8 mouse cellular contexts compared by ENCODE assay signal in the genomic region with DNA sequence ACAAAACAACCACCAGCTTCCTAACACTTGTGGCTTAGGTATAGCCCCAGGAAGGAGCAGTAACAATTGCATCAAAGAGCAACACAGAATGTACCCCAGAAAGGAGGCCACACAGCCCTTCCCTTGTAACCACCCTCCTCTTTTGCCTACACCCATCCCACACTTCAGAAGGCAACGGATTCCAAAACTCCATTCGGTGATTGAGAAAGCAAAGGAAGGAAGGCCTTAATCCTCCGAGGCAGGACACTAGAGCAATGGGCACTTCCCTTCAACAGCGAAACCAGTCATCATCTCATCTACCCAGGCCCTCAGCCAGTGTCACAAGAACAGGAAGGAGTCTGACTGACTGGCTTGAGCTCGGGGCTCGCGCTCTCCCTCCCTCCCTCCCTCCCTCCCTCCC.
A peak's percentile ranks its signal among the peaks of the same experiment; 100 is the strongest.
DNase-seq lines count a peak whose midpoint lies in the region; ATAC-seq and TF ChIP-seq lines count a peak whose summit lies in the region.

No protein-coding gene starts in this region.

- no peaks in the 10 kb centered on the region for H3K9me3 ChIP-seq in forebrain, postnatal 0 days (ENCODE audit: low read length)
- no peaks in the 10 kb centered on the region for H3K9me3 ChIP-seq in kidney, embryonic 15.5 days (replicated peaks)
- H3K9me3 ChIP-seq in stomach, embryonic 15.5 days: no peaks in the 10 kb centered on the region

- peaks cover 18% of the 10 kb centered on the region for H3K4me1 ChIP-seq in forebrain, postnatal 0 days (ENCODE audit: insufficient read depth)
- peaks cover 25% of the 10 kb centered on the region for H3K4me1 ChIP-seq in kidney, embryonic 15.5 days
- H3K4me1 ChIP-seq in stomach, embryonic 15.5 days: 0 out of 2 replicates have a peak, but pooled peaks cover 15% of the 10 kb centered on the region

- 2% methylated on average over 7 of the region's 7 CpGs for WGBS in forebrain, postnatal 0 days
- 10% methylated on average over 7 of the region's 7 CpGs for WGBS in kidney, embryonic 15.5 days
- WGBS in macrophage (ENCODE audit: missing documents): 10% methylated on average over 4 of the region's 7 CpGs
- WGBS in stomach, embryonic 15.5 days: 5% methylated on average over 6 of the region's 7 CpGs

- ATAC-seq in forebrain, postnatal 0 days: peak; percentile 38; the same call in 1 of the 2 replicates
- ATAC-seq in kidney, embryonic 15.5 days (replicated peaks; ENCODE audit: low FRiP score): peak; percentile 70; the same call in 1 of the 2 replicates
- ATAC-seq in stomach, embryonic 15.5 days (ENCODE audit: insufficient read depth, low FRiP score, low read depth): peak; percentile 64; the same call in 1 of the 2 replicates

- no peak overlapping the region for H3K9ac ChIP-seq in forebrain, postnatal 0 days
- no peak overlapping the region for H3K9ac ChIP-seq in kidney, embryonic 15.5 days
- H3K9ac ChIP-seq in stomach, embryonic 15.5 days: no peak overlapping the region

- no peaks in the 10 kb centered on the region for H3K36me3 ChIP-seq in forebrain, postnatal 0 days (ENCODE audit: insufficient read depth)
- no peaks in the 10 kb centered on the region for H3K36me3 ChIP-seq in kidney, embryonic 15.5 days
- H3K36me3 ChIP-seq in macrophage (ENCODE audit: inconsistent target): no peaks in the 10 kb centered on the region
- H3K36me3 ChIP-seq in stomach, embryonic 15.5 days: no peaks in the 10 kb centered on the region

- H3K4me3 ChIP-seq in forebrain, postnatal 0 days (ENCODE audit: low read depth, low read length): no peak overlapping the region
- no peak overlapping the region for H3K4me3 ChIP-seq in kidney, embryonic 15.5 days (replicated peaks)
- peak overlapping the region; percentile 53 for H3K4me3 ChIP-seq in macrophage (ENCODE audit: inconsistent target)
- no peak overlapping the region; the same call in 1 of the 2 replicates for H3K4me3 ChIP-seq in stomach, embryonic 15.5 days (replicated peaks)

- DNase-seq in adrenal gland, adult 2 months: peak; percentile 43
- DNase-seq in adrenal gland, postnatal 4 days (ENCODE audit: low spot score in 2 of 2): no peak
- DNase-seq in NIH3T3 (ENCODE audit: low read depth): peak; percentile 74
- DNase-seq in forebrain, postnatal 0 days: no peak
- DNase-seq in ovary, adult 18-20 months (ENCODE audit: low spot score): no peak

- 0 out of 2 replicates have a peak overlapping the region, but pooled peaks have one; percentile 15 for H3K27ac ChIP-seq in forebrain, postnatal 0 days (ENCODE audit: low read depth, low read length)
- peak overlapping the region; percentile 38; the same call in 1 of the 2 replicates for H3K27ac ChIP-seq in kidney, embryonic 15.5 days
- peak overlapping the region; percentile 92 for H3K27ac ChIP-seq in macrophage
- peak overlapping the region; percentile 63; the same call in 1 of the 2 replicates for H3K27ac ChIP-seq in stomach, embryonic 15.5 days

- TF ChIP-seq CTCF in forebrain, postnatal 0 days (IDR thresholded peaks at IDR 0.05; ENCODE audit: low read depth): no peak

- H3K27me3 ChIP-seq in forebrain, postnatal 0 days (ENCODE audit: insufficient read depth, low read length): no peaks in the 10 kb centered on the region
- no peaks in the 10 kb centered on the region for H3K27me3 ChIP-seq in kidney, embryonic 15.5 days
- H3K27me3 ChIP-seq in stomach, embryonic 15.5 days (replicated peaks): no peaks in the 10 kb centered on the region

- peaks cover 83% of the 10 kb centered on the region for H3K79me2 ChIP-seq in macrophage (ENCODE audit: inconsistent target)

- no peak overlapping the region for H3K4me2 ChIP-seq in forebrain, postnatal 0 days (ENCODE audit: low read depth)
- 0 out of 2 replicates have a peak overlapping the region, but pooled peaks have one; percentile 7 for H3K4me2 ChIP-seq in kidney, embryonic 15.5 days
- peak overlapping the region; percentile 35; the same call in 1 of the 2 replicates for H3K4me2 ChIP-seq in stomach, embryonic 15.5 days

Comparison
In these comparisons a context has a peak if more than half of its experiments do, and no peak if none do; other contexts are left out.
1. DNase-seq: peak in adrenal gland, adult 2 months (single experiment) and NIH3T3 (single experiment); none in adrenal gland, postnatal 4 days (0 of 2), forebrain, postnatal 0 days (single experiment) and ovary, adult 18-20 months (single experiment).
2. H3K27ac ChIP-seq: peak in every context shown above with its lines; median percentile 92 in macrophage; 63 in stomach, embryonic 15.5 days; 38 in kidney, embryonic 15.5 days; 15 in forebrain, postnatal 0 days.
3. Peak in every context shown above with its lines, with median percentiles within 50 percentile points of each other: ATAC-seq.